Mouse (Mus musculus) CH12.LX (cell line): Measurements from ENCODE around the gene Macrod1. TPM values are rescaled to one million over a fixed set of nuclear protein-coding genes. Genes with fewer than 3 reads are reported as not detected.

Source experiments
- DNase-seq: peaks from one replicate; pipeline ENCODE4 v3.0.0-alpha.2; 2013; ENCODE audit errors: extremely low read depth
- H3K27ac ChIP-seq: 2 replicates; pipeline ENCODE4 v1.5.1; 2012; ENCODE audit warnings: low read depth, mild to moderate bottlenecking, control low read depth, moderate library complexity; ENCODE audit not compliant: insufficient read depth
- H3K27me3 ChIP-seq: replicated peaks from 2 replicates; pipeline ENCODE3; 2012; ENCODE audit warnings: inconsistent platforms
- H3K36me3 ChIP-seq, 2 experiments: replicated peaks in 1 of 2; 2 replicates each; pipeline versions ENCODE3 to v1.6.1; 2012; ENCODE audit warnings: inconsistent platforms in 1 of 2, low read length in 1 of 2, mild to moderate bottlenecking in 1 of 2, mixed read lengths in 1 of 2, moderate library complexity in 1 of 2; ENCODE audit not compliant: control insufficient read depth in 1 of 2, insufficient read depth in 1 of 2
- H3K4me1 ChIP-seq, 2 experiments: 2 replicates each; pipeline ENCODE4 v1.6.1; 2012; ENCODE audit warnings: inconsistent platforms in 1 of 2, moderate library complexity in 1 of 2; ENCODE audit not compliant: insufficient read depth in 2 of 2, control insufficient read depth in 1 of 2
- H3K4me2 ChIP-seq: 2 replicates; pipeline ENCODE4 v1.6.1; 2012; ENCODE audit warnings: low read depth, mild to moderate bottlenecking, control low read depth; ENCODE audit not compliant: poor library complexity, insufficient read depth, severe bottlenecking
- H3K4me3 ChIP-seq, 3 experiments: fragments of 150-350 bp in 1 of 3; sonication (generic) in 1 of 3; replicated peaks in 1 of 3; 2 replicates each; pipeline versions ENCODE3 to v1.5.1; 2011 to 2012; ENCODE audit warnings: low read depth in 2 of 3, low read length in 2 of 3, mild to moderate bottlenecking in 2 of 3, moderate library complexity in 2 of 3, control low read depth in 1 of 3, improper control_type of control experiment in 1 of 3, inconsistent platforms in 1 of 3, mixed read lengths in 1 of 3; ENCODE audit not compliant: poor library complexity in 1 of 3
- H3K79me2 ChIP-seq: replicated peaks from 2 replicates; pipeline ENCODE4 v1.6.1; 2012; ENCODE audit warnings: mild to moderate bottlenecking, moderate library complexity; ENCODE audit not compliant: control insufficient read depth, poor library complexity, insufficient read depth, severe bottlenecking; ENCODE audit errors: extremely low read depth
- H3K9ac ChIP-seq: 2 replicates; pipeline ENCODE4 v1.6.1; 2012; ENCODE audit warnings: low read depth, mild to moderate bottlenecking, control low read depth, moderate library complexity; ENCODE audit not compliant: insufficient read depth
- H3K9me3 ChIP-seq: replicated peaks from 2 replicates; pipeline ENCODE3; 2012; ENCODE audit warnings: low read length, inconsistent platforms, mixed read lengths
- BHLHE40 ChIP-seq: IDR thresholded peaks from 2 replicates; pipeline ENCODE4 v1.6.1; 2011; ENCODE audit warnings: mild to moderate bottlenecking, low read depth, low read length, improper control_type of control experiment
- CHD1 ChIP-seq: IDR thresholded peaks from 2 replicates; pipeline ENCODE4 v1.6.1; 2012; ENCODE audit warnings: low read depth, low read length, improper control_type of control experiment, inconsistent platforms
- CTCF ChIP-seq, 2 experiments: IDR thresholded peaks in 1 of 2; conservative IDR thresholded peaks in 1 of 2; 2 replicates each; pipeline ENCODE4 v1.5.1; 2011 to 2012; ENCODE audit warnings: low read depth in 2 of 2, low read length in 2 of 2, improper control_type of control experiment in 1 of 2, inconsistent platforms in 1 of 2, mild to moderate bottlenecking in 1 of 2, moderate library complexity in 1 of 2
- E2F4 ChIP-seq: IDR thresholded peaks from 2 replicates; pipeline ENCODE4 v1.6.1; 2011; ENCODE audit warnings: low read depth, low read length, improper control_type of control experiment; ENCODE audit not compliant: insufficient replicate concordance
- ELF1 ChIP-seq: IDR thresholded peaks from 2 replicates; pipeline ENCODE4 v1.6.1; 2014; ENCODE audit warnings: low read depth, mild to moderate bottlenecking, inconsistent platforms, low read length, improper control_type of control experiment
- GABPA ChIP-seq: IDR thresholded peaks from 2 replicates; pipeline ENCODE4 v1.6.1; 2012; ENCODE audit warnings: low read depth, low read length, improper control_type of control experiment, inconsistent platforms; ENCODE audit not compliant: insufficient replicate concordance
- HCFC1 ChIP-seq: IDR thresholded peaks from 2 replicates; pipeline ENCODE4 v1.6.1; 2012; ENCODE audit warnings: low read depth, mild to moderate bottlenecking, inconsistent platforms, low read length, improper control_type of control experiment
- IRF4 ChIP-seq: IDR thresholded peaks from 2 replicates; pipeline ENCODE4 v1.6.1; 2014; ENCODE audit warnings: low read depth, mild to moderate bottlenecking, inconsistent platforms, low read length, improper control_type of control experiment
- MAFK ChIP-seq: IDR thresholded peaks from 2 replicates; pipeline ENCODE4 v1.6.1; 2011; ENCODE audit warnings: low read length, improper control_type of control experiment; ENCODE audit not compliant: insufficient replicate concordance
- MXI1 ChIP-seq: IDR thresholded peaks from 2 replicates; pipeline ENCODE4 v1.6.1; 2011; ENCODE audit warnings: mild to moderate bottlenecking, low read depth, low read length, improper control_type of control experiment
- MYC ChIP-seq: IDR thresholded peaks from 2 replicates; pipeline ENCODE4 v1.6.1; 2011; ENCODE audit warnings: low read depth, mild to moderate bottlenecking, improper control_type of control experiment, low read length
- NELFE ChIP-seq: IDR thresholded peaks from 2 replicates; pipeline ENCODE4 v1.6.1; 2011; ENCODE audit warnings: low read depth, low read length, improper control_type of control experiment
- NRF1 ChIP-seq: IDR thresholded peaks from 2 replicates; pipeline ENCODE4 v1.6.1; 2014; ENCODE audit warnings: low read depth, mild to moderate bottlenecking, inconsistent platforms, low read length, improper control_type of control experiment, moderate library complexity
- PAX5 ChIP-seq: IDR thresholded peaks from 2 replicates; pipeline ENCODE4 v1.6.1; 2012; ENCODE audit warnings: low read length, inconsistent platforms, mixed read lengths
- POLR2A ChIP-seq: IDR thresholded peaks from 2 replicates; pipeline ENCODE4 v1.6.1; 2011; ENCODE audit warnings: low read depth, mild to moderate bottlenecking, improper control_type of control experiment, low read length
- POLR2AphosphoS2 ChIP-seq: IDR thresholded peaks from 2 replicates; pipeline ENCODE4 v1.6.1; 2011; ENCODE audit warnings: low read depth, low read length, improper control_type of control experiment
- RAD21 ChIP-seq: IDR thresholded peaks from 2 replicates; pipeline ENCODE4 v1.6.1; 2011; ENCODE audit warnings: low read depth, mild to moderate bottlenecking, low read length, improper control_type of control experiment, moderate library complexity
- SMC3 ChIP-seq: IDR thresholded peaks from 2 replicates; pipeline ENCODE4 v1.6.1; 2011; ENCODE audit warnings: low read depth, low read length, improper control_type of control experiment
- TBP ChIP-seq: conservative IDR thresholded peaks from 2 replicates; pipeline ENCODE4 v1.6.1; 2011; ENCODE audit warnings: low read depth, low read length, improper control_type of control experiment
- TCF12 ChIP-seq: IDR thresholded peaks from 2 replicates; pipeline ENCODE4 v1.6.1; 2014; ENCODE audit warnings: low read depth, mild to moderate bottlenecking, inconsistent platforms, low read length, improper control_type of control experiment
- UBTF ChIP-seq: IDR thresholded peaks from 2 replicates; pipeline ENCODE4 v1.6.1; 2012; ENCODE audit warnings: low read depth, mild to moderate bottlenecking, inconsistent platforms, low read length, improper control_type of control experiment, moderate library complexity
- USF1 ChIP-seq: IDR thresholded peaks from 2 replicates; pipeline ENCODE4 v1.6.1; 2014; ENCODE audit warnings: low read depth, mild to moderate bottlenecking, inconsistent platforms, low read length, improper control_type of control experiment
- USF2 ChIP-seq: conservative IDR thresholded peaks from 2 replicates; pipeline ENCODE4 v1.6.1; 2011; ENCODE audit warnings: low read depth, low read length, improper control_type of control experiment
- ZC3H11A ChIP-seq: IDR thresholded peaks from 2 replicates; pipeline ENCODE4 v1.6.1; 2012; ENCODE audit warnings: low read depth, mild to moderate bottlenecking, inconsistent platforms, low read length, improper control_type of control experiment
- ZMIZ1 ChIP-seq: IDR thresholded peaks from 2 replicates; pipeline ENCODE4 v1.6.1; 2012; ENCODE audit warnings: low read depth, mild to moderate bottlenecking, inconsistent platforms, low read length, improper control_type of control experiment
- ZNF384 ChIP-seq: IDR thresholded peaks from 2 replicates; pipeline ENCODE4 v1.6.1; 2012; ENCODE audit warnings: low read depth, low read length, improper control_type of control experiment, inconsistent platforms
- dilution Hi-C: fragments of 300-500 bp; cut with MboI; formaldehyde crosslinking; loops from 2 replicates; pipeline ENCODE4 v1.14.3; 2020; ENCODE audit warnings: low sequenced_read_pairs; ENCODE audit not compliant: extremely low pct_unique_long_range_greater_than_20kb, extremely low pct_ligation_motif_present
- in situ Hi-C: fragments of 300-500 bp; cut with MboI; formaldehyde crosslinking; loops from 3 replicates; pipeline ENCODE4 v1.14.3; 2019; ENCODE audit warnings: low sequenced_read_pairs, low pct_ligation_motif_present, low pct_unique_long_range_greater_than_20kb, mixed read lengths
- polyA plus RNA-seq: library from polyadenylated mRNA; unstranded; fragments of >175 nt; gene quantifications from 2 replicates; pipeline ENCODE4 v1.2.1, GENCODE M21; 2012; ENCODE audit warnings: low read depth; ENCODE audit not compliant: insufficient read length
- total RNA-seq, 2 experiments: library from RNA; depleted of rRNA; stranded (reverse); fragments of 300-350 nt in 1 of 2; fragments of >200 nt in 1 of 2; gene quantifications; 2 replicates each; pipeline ENCODE4 v1.2.3; 2012 to 2014

Macrod1 gene
- total and polyA plus RNA-seq, 3 experiments: 1.0 TPM; not detected in 2

- H3K4me2 ChIP-seq: no peak overlapping the region
- no peaks in the 10 kb centered on the region for H3K9me3 ChIP-seq
- dilution Hi-C loops (no loop called here), in situ Hi-C loops (no loop called here)
- no peaks in the 10 kb centered on the region for H3K36me3 ChIP-seq
- no peak for DNase-seq
- H3K4me1 ChIP-seq: peaks cover 5 to 24% of the 10 kb centered on the region in 2 experiments; a peak in 3 of 4 replicates
- H3K4me3 ChIP-seq: no peak overlapping the region
- TF ChIP-seq UBTF: no peak
- TF ChIP-seq IRF4: no peak
- no peak for TF ChIP-seq ZNF384
- TF ChIP-seq NELFE: no peak
- no peak for TF ChIP-seq PAX5
- no peak for TF ChIP-seq USF1
- TF ChIP-seq RAD21: no peak
- TF ChIP-seq CTCF (conservative IDR thresholded peaks at IDR 0.05 in 1 of 2, IDR thresholded peaks at IDR 0.05 in 1 of 2; ENCODE audit: low read depth in 2 of 2, low read length in 2 of 2): no peak
- TF ChIP-seq CHD1: no peak
- TF ChIP-seq NRF1: no peak
- no peak for TF ChIP-seq SMC3
- TF ChIP-seq POLR2AphosphoS2: no peak
- no peak for TF ChIP-seq POLR2A
- TF ChIP-seq MYC: no peak
- no peak for TF ChIP-seq BHLHE40
- TF ChIP-seq ELF1: no peak
- TF ChIP-seq MXI1: no peak
- TF ChIP-seq ZMIZ1: no peak
- H3K27me3 ChIP-seq: peaks cover 81% of the 10 kb centered on the region
- H3K9ac ChIP-seq: no peak overlapping the region
- no peaks in the 10 kb centered on the region for H3K79me2 ChIP-seq
- no peak overlapping the region for H3K27ac ChIP-seq
These were observed 57.0 kb downstream of the Macrod1 start for GRCm38 (mm10) chr19:7113574-7113973.

GRCm38 (mm10) chr19:7116038-7116731, 59.6 kb downstream of the Macrod1 start:
- H3K79me2 ChIP-seq: no peaks in the 10 kb centered on the region
- H3K9ac ChIP-seq: no peak overlapping the region
- no peak overlapping the region for H3K4me3 ChIP-seq
- no peak for DNase-seq
- H3K27me3 ChIP-seq: peaks cover 81% of the 10 kb centered on the region
- no peaks in the 10 kb centered on the region for H3K9me3 ChIP-seq
- TF ChIP-seq USF1: no peak
- no peak for TF ChIP-seq HCFC1
- no peak for TF ChIP-seq SMC3
- TF ChIP-seq CTCF (conservative IDR thresholded peaks at IDR 0.05 in 1 of 2, IDR thresholded peaks at IDR 0.05 in 1 of 2; ENCODE audit: low read depth in 2 of 2, low read length in 2 of 2): no peak
- no peak for TF ChIP-seq MYC
- no peak for TF ChIP-seq GABPA
- TF ChIP-seq TBP: no peak
- no peak for TF ChIP-seq BHLHE40
- TF ChIP-seq TCF12: no peak
- TF ChIP-seq MAFK: no peak
- TF ChIP-seq NELFE: no peak
- TF ChIP-seq USF2: no peak
- no peak for TF ChIP-seq POLR2AphosphoS2
- no peak for TF ChIP-seq ZC3H11A
- no peak for TF ChIP-seq PAX5
- TF ChIP-seq E2F4: no peak
- H3K27ac ChIP-seq: no peak overlapping the region
- dilution Hi-C loops: no loop called here
- H3K4me1 ChIP-seq: peaks cover 5 to 24% of the 10 kb centered on the region in 2 experiments; a peak in 3 of 4 replicates
- no peaks in the 10 kb centered on the region for H3K36me3 ChIP-seq
- H3K4me2 ChIP-seq: no peak overlapping the region
- in situ Hi-C loops: no loop called here
